Mouse (Mus musculus) adrenal gland, postnatal 36 days (tissue): Measurements from ENCODE around the gene Tsg101. TPM values are rescaled to one million over a fixed set of nuclear protein-coding genes. Genes with fewer than 3 reads are reported as not detected.

ENCODE experiments used
- total RNA-seq, 2 experiments: library from RNA; stranded (reverse); gene quantifications; 2 replicates each; pipeline ENCODE4 v1.2.3; 2021

Gene Tsg101
- total RNA-seq, 2 experiments from 2014 or later: 68.5 to 80.8 TPM

Other genes with a start within 250 kb of the Tsg101 start
- under 1 TPM in 1 of 2 experiments, not detected in 1; 0.07 TPM for gene Tph1, start 247.4 kb downstream of the Tsg101 start, total RNA-seq
- gene Saal1, start 209.3 kb downstream of the Tsg101 start, total RNA-seq: 1 to 10 TPM; 8.6 to 9.0 TPM
- gene Saa3, start 204.3 kb downstream of the Tsg101 start, total RNA-seq: 1 to 10 TPM; 2.1 to 2.9 TPM
- under 1 TPM in 1 of 2 experiments, not detected in 1; 0.56 TPM for gene Saa4, start 187.4 kb downstream of the Tsg101 start, total RNA-seq
- gene Saa1, start 177.0 kb downstream of the Tsg101 start, total RNA-seq: under 1 TPM in 1 of 2 experiments, not detected in 1; 0.96 TPM
- gene Saa2, start 168.2 kb downstream of the Tsg101 start, total RNA-seq: under 1 TPM in 1 of 2 experiments, not detected in 1; 0.79 TPM
- gene Hps5, start 123.9 kb downstream of the Tsg101 start, total RNA-seq: 10 to 100 TPM; 20.8 to 25.9 TPM
- 10 to 100 TPM; 41.2 to 41.4 TPM for gene Gtf2h1, start 123.9 kb downstream of the Tsg101 start, total RNA-seq
- 100 to 1,000 TPM; 439 to 497 TPM for gene Ldha, start 78.5 kb downstream of the Tsg101 start, total RNA-seq
- gene Ldhc, start 58.8 kb downstream of the Tsg101 start, total RNA-seq: not detected
- gene Uevld, start 38.6 kb upstream of the Tsg101 start, total RNA-seq: 10 to 100 TPM; 16.8 to 21.9 TPM
- gene Gm9999, start 63.6 kb upstream of the Tsg101 start, total RNA-seq: not detected
- gene Spty2d1, start 88.4 kb upstream of the Tsg101 start, total RNA-seq: 10 to 100 TPM; 20.4 to 34.9 TPM
- 10 to 100 TPM; 21.8 to 38.1 TPM for gene Tmem86a, start 130.6 kb upstream of the Tsg101 start, total RNA-seq
- 1 to 10 TPM in 1 of 2 experiments, under 1 TPM in 1; 0.53 to 1.1 TPM for gene Ptpn5, start 213.7 kb upstream of the Tsg101 start, total RNA-seq